Mouse (Mus musculus) C2C12 (cell line): Measurements from ENCODE around the gene Rasa4. TPM values are rescaled to one million over a fixed set of nuclear protein-coding genes. Genes with fewer than 3 reads are reported as not detected.
"Not testable (repeated sequence)": the region's sequence is repeated elsewhere in the genome, so short reads cannot be mapped to it uniquely, and the experiment has no call there.

ENCODE experiments used
- H3K27me3 ChIP-seq: one replicate; pipeline ENCODE4 v1.6.1; 2011; ENCODE audit not compliant: control insufficient read depth, insufficient read depth, insufficient read length
- H3K36me3 ChIP-seq: one replicate; pipeline ENCODE4 v1.6.1; 2011; ENCODE audit not compliant: control insufficient read depth, insufficient read depth
- H3K4me3 ChIP-seq: one replicate; pipeline ENCODE4 v1.5.1; 2011; ENCODE audit warnings: mild to moderate bottlenecking, control low read depth; ENCODE audit not compliant: poor library complexity, insufficient read depth, severe bottlenecking
- H3K79me2 ChIP-seq: one replicate; pipeline ENCODE4 v1.6.1; 2011; ENCODE audit not compliant: control insufficient read depth, insufficient read depth
- H3K79me3 ChIP-seq: one replicate; pipeline ENCODE4 v1.6.1; 2011; ENCODE audit warnings: low read depth, control low read depth
- H3ac ChIP-seq: one replicate; pipeline ENCODE3; 2011; ENCODE audit warnings: low read depth; ENCODE audit not compliant: control insufficient read depth, insufficient read length
- CEBPB ChIP-seq: IDR thresholded peaks from one replicate; pipeline ENCODE4 v1.6.1; 2011; ENCODE audit warnings: low read depth, mild to moderate bottlenecking, control low read depth, moderate library complexity
- CTCF ChIP-seq: IDR thresholded peaks from one replicate; pipeline ENCODE4 v1.5.1; 2011; ENCODE audit not compliant: control insufficient read depth, insufficient read depth, insufficient read length
- FOSL1 ChIP-seq: IDR thresholded peaks from one replicate; pipeline ENCODE4 v1.8.0; 2011; ENCODE audit warnings: mild to moderate bottlenecking, low read length; ENCODE audit not compliant: poor library complexity, insufficient read depth, severe bottlenecking
- MAX ChIP-seq: IDR thresholded peaks from one replicate; pipeline ENCODE4 v1.6.1; 2011; ENCODE audit warnings: mild to moderate bottlenecking, control low read depth
- MYOD1 ChIP-seq: IDR thresholded peaks from one replicate; pipeline ENCODE4 v1.6.1; 2011; ENCODE audit warnings: low read depth; ENCODE audit not compliant: control insufficient read depth, insufficient read length
- MYOG ChIP-seq: IDR thresholded peaks from one replicate; pipeline ENCODE4 v1.6.1; 2011; ENCODE audit not compliant: control insufficient read depth, insufficient read length; ENCODE audit errors: extremely low read depth
- USF1 ChIP-seq: IDR thresholded peaks from one replicate; pipeline ENCODE4 v1.6.1; 2011; ENCODE audit warnings: low read depth, mild to moderate bottlenecking, control low read depth, moderate library complexity
- polyA plus RNA-seq: library from polyadenylated mRNA; unstranded; fragments of >200 nt; fragmentation: generic; extraction: Trizol; gene quantifications from one replicate; pipeline ENCODE4 v1.2.1, GENCODE M21; 2012; ENCODE audit warnings: missing spikeins

Gene Rasa4
- polyA plus RNA-seq, 1 experiment = 37.6 TPM

DNA sequence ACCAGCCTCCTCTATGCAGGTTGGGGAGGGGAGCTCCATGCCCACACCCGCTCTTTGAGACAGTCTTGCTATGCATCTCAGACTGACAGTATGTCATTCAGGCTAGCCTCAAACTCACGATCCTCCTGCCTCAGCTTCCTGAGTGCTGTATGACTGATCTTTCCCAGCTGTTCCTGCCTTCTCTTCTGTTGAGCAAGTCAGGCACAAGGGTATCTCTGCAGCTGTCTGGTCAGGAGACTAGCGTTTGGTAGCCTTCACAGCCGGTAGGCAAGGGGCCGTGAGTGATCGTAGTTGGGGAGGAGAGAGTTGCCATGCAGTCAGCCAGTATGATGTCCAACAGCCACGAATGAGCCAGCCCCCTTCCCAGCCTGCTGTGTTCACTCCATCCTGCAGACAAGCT is 11.4 kb downstream of the Rasa4 start:
- Histone ChIP-seq H3K79me2 (no peaks in the 10 kb centered on the region), H3K79me3 (no peaks in the 10 kb centered on the region), H3K36me3 (peaks cover 49% of the 10 kb centered on the region), H3K4me3 (no peak overlapping the region), H3K27me3 (no peaks in the 10 kb centered on the region), H3ac (no peak overlapping the region)
- TF ChIP-seq CEBPB (peak; percentile 55), MAX (peak; percentile 25), MYOD1 (peak; percentile 89), CTCF (no peak)

GRCm38 (mm10) chr5:136098536-136098935 is 14.8 kb downstream of the Rasa4 start:
- Histone ChIP-seq H3K36me3 (peaks cover 53% of the 10 kb centered on the region), H3ac (no peak overlapping the region), H3K27me3 (no peaks in the 10 kb centered on the region), H3K4me3 (no peak overlapping the region), H3K79me2 (no peaks in the 10 kb centered on the region), H3K79me3 (no peaks in the 10 kb centered on the region)
- TF ChIP-seq MAX = no peak
- no peak for TF ChIP-seq FOSL1
- TF ChIP-seq MYOD1 = no peak
- no peak for TF ChIP-seq MYOG
- no peak for TF ChIP-seq CTCF
- no peak for TF ChIP-seq CEBPB
- no peak for TF ChIP-seq USF1

- Histone ChIP-seq H3K36me3 (peaks cover 76% of the 10 kb centered on the region), H3K27me3 (no peaks in the 10 kb centered on the region), H3K79me2 (no peaks in the 10 kb centered on the region), H3ac (no peak overlapping the region), H3K79me3 (no peaks in the 10 kb centered on the region), H3K4me3 (no peak overlapping the region)
- TF ChIP-seq USF1 (no peak), FOSL1 (no peak), CEBPB (no peak), MYOG (no peak), MAX (no peak), MYOD1 (no peak), CTCF (no peak)
These were observed 18.5 kb downstream of the Rasa4 start for GRCm38 (mm10) chr5:136102099-136102820.

DNA sequence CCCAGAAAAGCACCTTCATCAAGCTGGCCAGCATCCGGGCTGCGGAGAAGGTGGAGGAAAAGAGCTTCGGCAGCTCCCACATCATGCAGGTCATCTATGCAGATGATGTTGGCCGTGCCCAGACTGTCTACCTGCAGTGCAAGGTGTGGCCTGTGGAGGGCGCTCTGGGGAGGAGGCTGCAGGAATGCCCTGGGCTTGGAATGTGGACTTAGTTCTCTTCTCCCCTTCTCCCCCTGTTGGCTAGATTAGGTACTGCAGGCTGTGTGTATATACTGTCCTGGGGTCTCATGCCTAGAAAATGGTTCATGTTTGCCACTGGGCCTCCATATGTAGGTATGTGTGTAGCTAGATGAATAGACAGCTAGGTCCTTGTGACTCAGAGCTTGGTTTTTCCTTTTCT is 20.8 kb downstream of the Rasa4 start:
- TF ChIP-seq CEBPB (no peak), CTCF (peak; percentile 24)
- Histone ChIP-seq H3ac (no peak overlapping the region), H3K79me2 (no peaks in the 10 kb centered on the region), H3K36me3 (peaks cover 85% of the 10 kb centered on the region), H3K4me3 (no peak overlapping the region), H3K27me3 (no peaks in the 10 kb centered on the region), H3K79me3 (no peaks in the 10 kb centered on the region)

- no peak for TF ChIP-seq MYOG
- peak; percentile 73 for TF ChIP-seq CEBPB
- Histone ChIP-seq H3K27me3 (no peaks in the 10 kb centered on the region), H3K79me2 (no peaks in the 10 kb centered on the region), H3K36me3 (peaks cover 66% of the 10 kb centered on the region), H3K4me3 (no peak overlapping the region), H3K79me3 (no peaks in the 10 kb centered on the region), H3ac (no peak overlapping the region)
These were observed 24.8 kb downstream of the Rasa4 start for GRCm38 (mm10) chr5:136108486-136108885.

DNA sequence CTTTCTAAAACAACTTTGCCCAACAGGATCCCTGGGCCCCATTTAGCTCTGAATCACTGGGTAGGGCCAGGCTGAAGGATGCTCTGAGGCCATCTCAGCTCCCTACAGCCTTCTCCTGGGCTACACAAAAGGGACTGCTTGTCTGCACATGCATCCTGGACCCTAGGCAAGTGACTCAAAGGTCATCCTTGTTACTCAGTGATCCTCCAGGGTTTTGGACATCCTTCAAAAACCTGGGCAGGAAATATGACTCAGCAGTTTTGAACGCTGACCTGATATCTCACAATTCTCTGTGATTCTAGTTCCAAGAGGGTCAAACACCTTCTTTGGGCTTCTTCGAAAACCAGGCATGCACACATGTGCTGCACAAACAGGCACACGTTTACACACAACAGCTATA is 25.3 kb downstream of the Rasa4 start:
- no peak for TF ChIP-seq MYOG
- TF ChIP-seq MAX = peak; percentile 54
- Histone ChIP-seq H3K27me3 (no peaks in the 10 kb centered on the region), H3K79me3 (no peaks in the 10 kb centered on the region), H3K4me3 (no peak overlapping the region), H3ac (no peak overlapping the region), H3K36me3 (peaks cover 61% of the 10 kb centered on the region), H3K79me2 (no peaks in the 10 kb centered on the region)

DNA sequence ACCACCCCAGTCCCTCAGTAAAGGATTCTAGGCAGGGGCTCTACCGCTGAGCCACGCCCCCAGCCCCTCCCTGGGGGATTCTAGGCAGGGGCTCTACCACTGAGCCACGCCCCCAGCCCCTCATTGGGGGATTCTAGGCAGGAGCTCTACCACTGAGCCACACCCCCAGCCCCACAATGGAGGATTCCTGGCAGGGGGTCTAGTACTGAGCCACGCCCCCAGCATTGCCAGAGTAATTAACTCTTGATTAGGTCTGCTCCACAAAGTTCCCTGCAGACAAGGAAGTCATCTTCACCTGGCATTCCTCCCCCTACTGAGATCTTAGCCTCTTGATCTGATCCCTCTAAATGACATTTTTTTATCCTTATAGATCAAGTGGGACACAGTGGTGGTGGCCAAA is 29.8 kb downstream of the Rasa4 start:
- Histone ChIP-seq H3K79me2 (peaks cover 28% of the 10 kb centered on the region), H3K36me3 (peaks cover 17% of the 10 kb centered on the region), H3K79me3 (peaks cover 16% of the 10 kb centered on the region)
- H3K27me3 ChIP-seq, H3K4me3 ChIP-seq, H3ac ChIP-seq: not testable (repeated sequence)
